Mouse (Mus musculus): ENCODE measurements around the gene Scamp2. TPM values are rescaled to one million over a fixed set of nuclear protein-coding genes. Genes with fewer than 3 reads are reported as not detected.
A peak's percentile ranks its signal among the peaks of the same experiment; 100 is the strongest.

Scamp2 gene
- total and polyA plus RNA-seq, 3 experiments: 25.7 to 43.9 (median 26.7) TPM

- TF ChIP-seq CTCF (IDR thresholded peaks at IDR 0.05): no peak
- no peak for TF ChIP-seq EP300 (IDR thresholded peaks at IDR 0.05; ENCODE audit: insufficient read depth, low read depth, low read length)
- no peak for TF ChIP-seq POLR2A (IDR thresholded peaks at IDR 0.05; ENCODE audit: insufficient read depth, low read depth, low read length)
- H3K27ac ChIP-seq: no peak overlapping the region
- no peak for DNase-seq
- intact Hi-C loops (cut with DNase I): loop anchor here (5.0 kb wide), 1 partner anchor 62 kb away; no protein-coding TSS in a partner anchor
- no peak overlapping the region for H3K4me3 ChIP-seq
- H3K9ac ChIP-seq (ENCODE audit: low read depth, low read length): no peak overlapping the region
- WGBS: 67% methylated on average over 3 of the region's 3 CpGs
- peaks cover 3% of the 10 kb centered on the region; the same call in 1 of the 2 replicates for H3K4me1 ChIP-seq (ENCODE audit: control insufficient read depth, insufficient read depth, low read length)
- H3K36me3 ChIP-seq (ENCODE audit: control insufficient read depth, insufficient read depth, low read length): no peaks in the 10 kb centered on the region
- no peaks in the 10 kb centered on the region for H3K27me3 ChIP-seq (ENCODE audit: control insufficient read depth, insufficient read depth, low read length)
- no peaks in the 10 kb centered on the region for H3K79me2 ChIP-seq (replicated peaks; ENCODE audit: control insufficient read depth, insufficient read depth, low read length)
Measured at GRCm38 (mm10) chr9:57584991-57585390, 24.2 kb downstream of the Scamp2 start.

DNA sequence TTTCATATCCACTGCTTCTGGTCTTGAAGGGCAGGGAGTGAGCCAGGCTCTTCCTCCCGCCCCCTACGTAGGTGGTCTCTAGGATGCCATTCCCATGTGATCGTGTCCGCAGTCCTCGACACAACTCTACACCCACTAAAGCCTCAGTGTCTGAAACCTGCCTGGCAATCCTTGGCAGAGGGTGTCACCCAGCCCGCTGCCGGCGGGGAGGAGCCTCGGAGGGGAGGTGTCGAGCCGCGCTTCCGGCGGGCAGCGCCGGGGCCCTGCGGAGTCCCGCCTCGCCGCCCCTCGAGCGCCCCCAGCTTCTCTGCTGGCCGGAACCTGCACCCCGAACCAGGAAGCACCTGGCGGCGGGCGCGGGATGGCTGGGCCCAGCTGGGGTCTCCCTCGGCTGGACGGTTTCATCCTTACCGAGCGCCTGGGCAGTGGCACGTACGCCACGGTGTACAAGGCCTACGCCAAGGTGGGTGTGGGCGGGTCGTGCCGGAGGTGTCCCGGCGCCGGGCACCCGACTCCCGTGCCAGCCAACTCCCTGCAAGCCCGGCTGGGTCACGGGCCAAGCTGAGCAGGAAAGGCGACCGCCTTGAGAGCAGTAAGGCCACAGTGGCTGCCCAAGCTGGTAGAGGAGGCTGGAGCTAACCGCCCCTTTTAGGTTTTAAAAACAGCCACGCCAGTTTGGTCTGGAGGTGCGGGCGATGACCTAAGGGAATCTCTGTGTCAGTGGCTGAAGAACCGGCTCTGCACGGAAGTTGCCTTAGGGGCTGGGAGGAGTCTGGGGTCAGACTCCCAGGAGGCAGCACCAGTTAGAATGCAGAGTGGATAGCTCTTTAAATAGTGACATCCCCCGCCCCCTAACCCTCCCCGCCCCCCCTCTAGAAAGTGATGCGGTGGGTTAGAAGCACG is 28.7 kb downstream of the Scamp2 start, which contains the start of gene Ulk3:
Gene Ulk3 (plus strand): TSS at position 229 of the 903 bp plus-strand sequence.
- under 1% methylated on average over 58 of the region's 58 CpGs for WGBS

GRCm38 (mm10) chr9:57590726-57591125 is 30.0 kb downstream of the Scamp2 start:
- TF ChIP-seq CTCF (IDR thresholded peaks at IDR 0.05) (peak; percentile 22; the same call in 1 of the 2 replicates), POLR2A (IDR thresholded peaks at IDR 0.05; ENCODE audit: insufficient read depth, low read depth, low read length) (no peak), EP300 (IDR thresholded peaks at IDR 0.05; ENCODE audit: insufficient read depth, low read depth, low read length) (no peak)
- 59% methylated on average over 5 of the region's 5 CpGs for WGBS
- no peaks in the 10 kb centered on the region for H3K36me3 ChIP-seq (ENCODE audit: control insufficient read depth, insufficient read depth, low read length)
- no peaks in the 10 kb centered on the region for H3K79me2 ChIP-seq (replicated peaks; ENCODE audit: control insufficient read depth, insufficient read depth, low read length)
- no peak overlapping the region for H3K9ac ChIP-seq (ENCODE audit: low read depth, low read length)
- H3K4me3 ChIP-seq: no peak overlapping the region
- no peak overlapping the region for H3K27ac ChIP-seq
- no peak for DNase-seq
- H3K27me3 ChIP-seq (ENCODE audit: control insufficient read depth, insufficient read depth, low read length): no peaks in the 10 kb centered on the region
- peaks cover 3% of the 10 kb centered on the region; the same call in 1 of the 2 replicates for H3K4me1 ChIP-seq (ENCODE audit: control insufficient read depth, insufficient read depth, low read length)
- intact Hi-C loops (cut with DNase I): loop anchor here (2.0 kb wide), 1 partner anchor 64 kb away; no protein-coding TSS in a partner anchor

More for the DNA sequence above, 28.7 kb downstream of the Scamp2 start, which contains the start of gene Ulk3:
- H3K27ac ChIP-seq: peak within 1 kb of the TSS; percentile 81
- H3K36me3 ChIP-seq (ENCODE audit: control insufficient read depth, insufficient read depth, low read length): no peaks in the 10 kb centered on the region
- intact Hi-C loops (cut with DNase I): loop anchor here (1.0 to 5.0 kb wide), 3 partner anchors 48 to 65 kb away; no protein-coding TSS in a partner anchor
- H3K4me3 ChIP-seq: peak within 1 kb of the TSS; percentile 73
- TF ChIP-seq POLR2A (IDR thresholded peaks at IDR 0.05; ENCODE audit: insufficient read depth, low read depth, low read length): 0 out of 2 replicates have a peak, but pooled peaks have one; percentile 38
- no peak for TF ChIP-seq EP300 (IDR thresholded peaks at IDR 0.05; ENCODE audit: insufficient read depth, low read depth, low read length)
- TF ChIP-seq CTCF (IDR thresholded peaks at IDR 0.05): peak; percentile 61
- DNase-seq: peak; percentile 87 to 90
- peak within 1 kb of the TSS; percentile 88 for H3K9ac ChIP-seq (ENCODE audit: low read depth, low read length)
- H3K4me1 ChIP-seq (ENCODE audit: control insufficient read depth, insufficient read depth, low read length): peaks cover 3% of the 10 kb centered on the region; the same call in 1 of the 2 replicates
- no peaks in the 10 kb centered on the region for H3K27me3 ChIP-seq (ENCODE audit: control insufficient read depth, insufficient read depth, low read length)
- H3K79me2 ChIP-seq (replicated peaks; ENCODE audit: control insufficient read depth, insufficient read depth, low read length): no peaks in the 10 kb centered on the region

- Histone ChIP-seq H3K27ac (no peak overlapping the region), H3K9ac (ENCODE audit: low read depth, low read length) (no peak overlapping the region), H3K36me3 (ENCODE audit: control insufficient read depth, insufficient read depth, low read length) (no peaks in the 10 kb centered on the region), H3K79me2 (replicated peaks; ENCODE audit: control insufficient read depth, insufficient read depth, low read length) (no peaks in the 10 kb centered on the region), H3K27me3 (ENCODE audit: control insufficient read depth, insufficient read depth, low read length) (no peaks in the 10 kb centered on the region), H3K4me1 (ENCODE audit: control insufficient read depth, insufficient read depth, low read length) (peaks cover 5% of the 10 kb centered on the region; the same call in 1 of the 2 replicates), H3K4me3 (no peak overlapping the region)
- DNase-seq: no peak
- intact Hi-C loops (cut with DNase I): no loop called here
- 57% methylated on average over 12 of the region's 12 CpGs for WGBS
- TF ChIP-seq POLR2A (IDR thresholded peaks at IDR 0.05; ENCODE audit: insufficient read depth, low read depth, low read length) (no peak), CTCF (IDR thresholded peaks at IDR 0.05) (no peak), EP300 (IDR thresholded peaks at IDR 0.05; ENCODE audit: insufficient read depth, low read depth, low read length) (no peak)
Measured at GRCm38 (mm10) chr9:57593454-57594173, 32.9 kb downstream of the Scamp2 start.

DNA sequence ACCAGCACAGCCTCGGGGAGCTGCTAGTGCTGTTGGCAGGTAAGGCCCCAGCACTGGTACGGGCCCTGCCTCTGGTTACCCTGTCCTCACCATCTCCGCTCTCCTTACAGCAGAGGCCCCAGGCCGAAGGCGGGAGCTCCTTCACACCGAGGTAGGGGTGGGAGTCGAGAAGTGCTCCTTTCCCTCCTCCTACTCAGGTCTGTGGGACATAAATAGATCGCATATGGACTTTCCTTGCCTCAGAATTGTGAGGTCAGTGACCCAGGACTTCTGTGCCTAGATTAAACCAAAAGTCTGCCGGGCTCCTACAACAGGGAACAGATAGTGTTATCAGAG is 33.4 kb downstream of the Scamp2 start:
- Histone ChIP-seq H3K9ac (ENCODE audit: low read depth, low read length) (no peak overlapping the region), H3K4me1 (ENCODE audit: control insufficient read depth, insufficient read depth, low read length) (0 out of 2 replicates have a peak, but pooled peaks cover 2% of the 10 kb centered on the region), H3K27me3 (ENCODE audit: control insufficient read depth, insufficient read depth, low read length) (no peaks in the 10 kb centered on the region), H3K36me3 (ENCODE audit: control insufficient read depth, insufficient read depth, low read length) (no peaks in the 10 kb centered on the region), H3K4me3 (no peak overlapping the region), H3K79me2 (replicated peaks; ENCODE audit: control insufficient read depth, insufficient read depth, low read length) (no peaks in the 10 kb centered on the region), H3K27ac (no peak overlapping the region)
- WGBS: 66% methylated on average over 9 of the region's 9 CpGs
- DNase-seq: no peak
- intact Hi-C loops (cut with DNase I): no loop called here
- TF ChIP-seq POLR2A (IDR thresholded peaks at IDR 0.05; ENCODE audit: insufficient read depth, low read depth, low read length): no peak
- no peak for TF ChIP-seq CTCF (IDR thresholded peaks at IDR 0.05)
- no peak for TF ChIP-seq EP300 (IDR thresholded peaks at IDR 0.05; ENCODE audit: insufficient read depth, low read depth, low read length)

All from heart, adult 2 months (tissue).